ENCODE assay signal across 11 mouse cellular contexts in genomic region chr11:45274446-45275119, GRCm38 (mm10).
A peak's percentile ranks its signal among the peaks of the same experiment; 100 is the strongest.
DNase-seq lines count a peak whose midpoint lies in the region; ATAC-seq lines count a peak whose summit lies in the region.
"Had no signal": no experiment of that assay in that cellular context is flagged by ENCODE, and none has a peak within 500 bp of the region (broad histone marks: within the 10 kb centered on the region; RNA-seq: fewer than 3 reads in every experiment).

No protein-coding gene starts in this region.

- no peak for DNase-seq in cerebellum, postnatal 4 days (ENCODE audit: low spot score in 2 of 2)
- DNase-seq in neural tube, embryonic 11.5 days (ENCODE audit: low spot score): no peak
- DNase-seq in neural tube, embryonic 10.5 days (ENCODE audit: extremely low spot score, low spot score): no peak
- DNase-seq in spleen, adult 18-20 months: no peak
- DNase-seq: liver, embryonic 13.5 days had no signal

- no peaks in the 10 kb centered on the region for H3K9me3 ChIP-seq in neural tube, embryonic 11.5 days (ENCODE audit: control insufficient read depth, low read length)
- no peaks in the 10 kb centered on the region for H3K9me3 ChIP-seq in hindbrain, embryonic 13.5 days
- H3K9me3 ChIP-seq in intestine, embryonic 16.5 days (ENCODE audit: control insufficient read depth, low read length): no peaks in the 10 kb centered on the region
- H3K9me3 ChIP-seq: heart, embryonic 15.5 days; liver, embryonic 13.5 days; midbrain, embryonic 12.5 days had no signal

- WGBS in neural tube, embryonic 11.5 days: 82% methylated on average over 10 of the region's 10 CpGs
- WGBS in hindbrain, embryonic 13.5 days: 81% methylated on average over 10 of the region's 10 CpGs
- 74% methylated on average over 10 of the region's 10 CpGs for WGBS in intestine, embryonic 16.5 days

- no peaks in the 10 kb centered on the region for H3K36me3 ChIP-seq in neural tube, embryonic 11.5 days (ENCODE audit: control insufficient read depth, insufficient read depth, low read length)
- H3K36me3 ChIP-seq in hindbrain, embryonic 13.5 days: no peaks in the 10 kb centered on the region
- H3K36me3 ChIP-seq in intestine, embryonic 16.5 days (ENCODE audit: control insufficient read depth, insufficient read depth, low read length): no peaks in the 10 kb centered on the region
- H3K36me3 ChIP-seq: heart, embryonic 15.5 days; liver, embryonic 13.5 days; midbrain, embryonic 12.5 days had no signal

- H3K4me1 ChIP-seq in neural tube, embryonic 11.5 days (ENCODE audit: control insufficient read depth, insufficient read depth, low read length): no peaks in the 10 kb centered on the region
- H3K4me1 ChIP-seq in hindbrain, embryonic 13.5 days (replicated peaks): peaks cover 10% of the 10 kb centered on the region
- H3K4me1 ChIP-seq in intestine, embryonic 16.5 days (ENCODE audit: control insufficient read depth, insufficient read depth, low read length): no peaks in the 10 kb centered on the region
- H3K4me1 ChIP-seq: heart, embryonic 15.5 days; liver, embryonic 13.5 days; midbrain, embryonic 12.5 days had no signal

- H3K27me3 ChIP-seq in neural tube, embryonic 11.5 days (ENCODE audit: control insufficient read depth, insufficient read depth, low read length): no peaks in the 10 kb centered on the region
- H3K27me3 ChIP-seq in hindbrain, embryonic 13.5 days: no peaks in the 10 kb centered on the region
- no peaks in the 10 kb centered on the region for H3K27me3 ChIP-seq in intestine, embryonic 16.5 days (replicated peaks; ENCODE audit: control insufficient read depth, insufficient read depth, low read length)
- H3K27me3 ChIP-seq: heart, embryonic 15.5 days; liver, embryonic 13.5 days; midbrain, embryonic 12.5 days had no signal

- H3K4me2 ChIP-seq in neural tube, embryonic 11.5 days (ENCODE audit: low read depth): no peak overlapping the region
- H3K4me2 ChIP-seq in hindbrain, embryonic 13.5 days: no peak overlapping the region
- H3K4me2 ChIP-seq in intestine, embryonic 16.5 days (ENCODE audit: low read depth, low read length): no peak overlapping the region
- H3K4me2 ChIP-seq: heart, embryonic 15.5 days; liver, embryonic 13.5 days; midbrain, embryonic 12.5 days had no signal

- H3K27ac ChIP-seq in neural tube, embryonic 11.5 days (ENCODE audit: low read depth, low read length): peak overlapping the region; percentile 53; the same call in 1 of the 2 replicates
- peak overlapping the region; percentile 48; the same call in 1 of the 2 replicates for H3K27ac ChIP-seq in hindbrain, embryonic 13.5 days
- no peak overlapping the region for H3K27ac ChIP-seq in intestine, embryonic 16.5 days (ENCODE audit: low read length)
- H3K27ac ChIP-seq: heart, embryonic 15.5 days; liver, embryonic 13.5 days; midbrain, embryonic 12.5 days had no signal

- no peak overlapping the region for H3K4me3 ChIP-seq in neural tube, embryonic 11.5 days (ENCODE audit: low read depth, low read length)
- H3K4me3 ChIP-seq in hindbrain, embryonic 13.5 days: no peak overlapping the region
- no peak overlapping the region for H3K4me3 ChIP-seq in intestine, embryonic 16.5 days (ENCODE audit: low read length)
- H3K4me3 ChIP-seq: heart, embryonic 15.5 days; liver, embryonic 13.5 days; midbrain, embryonic 12.5 days had no signal

- 0 out of 2 replicates have a peak, but pooled peaks have one; percentile 49 for ATAC-seq in cerebellum, adult (ENCODE audit: insufficient number of reproducible peaks, low FRiP score, low TSS enrichment)
- no peak for ATAC-seq in neural tube, embryonic 11.5 days (ENCODE audit: insufficient read depth, low FRiP score, low TSS enrichment)
- ATAC-seq in hindbrain, embryonic 13.5 days (ENCODE audit: low FRiP score): peak; percentile 71; the same call in 1 of the 2 replicates
- ATAC-seq in intestine, embryonic 16.5 days: no peak
- ATAC-seq in frontal cortex, adult (ENCODE audit: low TSS enrichment): no peak

- no peak overlapping the region for H3K9ac ChIP-seq in neural tube, embryonic 11.5 days (ENCODE audit: low read length)
- no peak overlapping the region for H3K9ac ChIP-seq in hindbrain, embryonic 13.5 days
- no peak overlapping the region for H3K9ac ChIP-seq in intestine, embryonic 16.5 days (ENCODE audit: low read depth, low read length)
- H3K9ac ChIP-seq: heart, embryonic 15.5 days; liver, embryonic 13.5 days; midbrain, embryonic 12.5 days had no signal

Comparison
In these comparisons a context has a peak if more than half of its experiments do, and no peak if none do; other contexts are left out.
1. ATAC-seq: peak in cerebellum, adult (single experiment) and hindbrain, embryonic 13.5 days (single experiment); none in neural tube, embryonic 11.5 days (single experiment), intestine, embryonic 16.5 days (single experiment) and frontal cortex, adult (single experiment).